Mouse (Mus musculus): ENCODE measurements around the gene Ypel3. TPM values are rescaled to one million over a fixed set of nuclear protein-coding genes. Genes with fewer than 3 reads are reported as not detected.
A peak's percentile ranks its signal among the peaks of the same experiment; 100 is the strongest.
"Not testable (repeated sequence)": the region's sequence is repeated elsewhere in the genome, so short reads cannot be mapped to it uniquely, and the experiment has no call there.

The Ypel3 gene
- total RNA-seq, 2 experiments from 2014 or later = 62.9 to 77.1 TPM

- DNase-seq = no peak
- intact Hi-C loops (cut with DNase I) = no loop called here
These were observed 14.2 kb upstream of the Ypel3 start for GRCm38 (mm10) chr7:126762471-126763008.

- DNase-seq = no peak
- intact Hi-C loops (cut with DNase I) = no loop called here
These were observed 11.2 kb upstream of the Ypel3 start for GRCm38 (mm10) chr7:126765540-126765939.

GRCm38 (mm10) chr7:126766201-126766600 lies 10.6 kb upstream of the Ypel3 start, which contains the start of gene Gdpd3:
Gene Gdpd3 (plus strand): TSS chr7:126766334.
- no peak for DNase-seq
- intact Hi-C loops (cut with DNase I) = no loop called here

DNA sequence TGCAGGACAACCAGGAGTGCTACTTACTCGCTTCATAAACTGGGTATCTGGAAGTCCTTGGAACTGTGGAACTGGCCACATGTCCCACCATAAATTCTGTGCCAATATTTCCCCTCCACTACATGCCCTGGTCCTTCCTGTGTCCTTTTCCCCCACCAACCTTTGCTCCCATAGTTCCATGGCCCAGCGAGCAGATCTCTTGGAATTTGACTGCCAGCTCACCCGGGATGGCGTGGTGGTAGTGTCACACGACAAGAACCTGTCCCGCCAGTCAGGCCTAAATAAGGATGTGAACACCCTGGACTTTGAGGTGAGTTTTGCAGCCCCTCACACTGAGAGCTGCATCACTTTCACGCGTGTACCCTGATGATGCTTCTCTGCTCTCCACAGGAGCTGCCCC lies 9.8 kb upstream of the Ypel3 start:
- intact Hi-C loops (cut with DNase I) = no loop called here
- DNase-seq = no peak

DNA sequence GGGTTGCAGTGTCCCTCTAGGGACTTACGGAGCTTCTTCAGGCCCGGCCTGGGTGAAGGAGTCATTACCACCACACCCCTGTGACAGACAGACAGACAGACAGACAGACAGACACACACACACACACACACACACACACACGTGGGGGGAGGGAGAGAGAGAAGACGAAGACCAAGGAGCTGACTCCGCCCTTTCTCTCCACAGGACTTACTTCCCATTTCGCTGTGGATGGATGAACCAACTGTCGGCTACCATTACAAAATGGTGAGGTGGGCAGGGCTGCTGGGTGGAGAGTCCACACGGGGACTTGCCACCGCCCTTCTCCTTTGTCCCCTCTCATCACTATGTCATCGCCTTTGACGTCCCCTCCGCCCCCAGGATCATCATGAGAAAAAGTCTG lies 6.0 kb upstream of the Ypel3 start:
- intact Hi-C loops (cut with DNase I) = no loop called here
- no peak for DNase-seq

DNA sequence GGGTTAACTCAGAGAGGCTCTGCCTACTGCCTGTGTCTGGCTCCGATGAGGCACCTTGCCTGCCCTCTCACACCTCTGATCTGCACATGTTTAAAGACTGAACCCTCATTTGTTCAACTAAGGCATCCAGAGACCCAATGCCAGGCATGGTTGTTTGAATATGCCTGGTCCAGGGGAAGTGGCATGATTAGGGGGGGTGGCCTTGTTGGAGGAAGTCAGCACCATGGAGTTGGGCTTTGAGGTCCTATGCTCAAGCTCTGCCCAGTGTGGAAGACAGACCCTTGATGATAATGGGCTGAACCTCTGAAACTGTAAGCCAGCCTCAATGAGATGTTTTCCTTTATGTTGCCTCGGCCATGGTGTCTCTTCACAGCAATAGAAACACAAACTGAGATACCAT lies 3.4 kb upstream of the Ypel3 start:
- DNase-seq = no peak
- intact Hi-C loops (cut with DNase I) = no loop called here

GRCm38 (mm10) chr7:126774463-126774862 lies 2.3 kb upstream of the Ypel3 start:
- intact Hi-C loops (cut with DNase I) = loop anchor here (2.0 kb wide), 1 partner anchor 14 kb away; no protein-coding TSS in a partner anchor
- no peak for DNase-seq

DNA sequence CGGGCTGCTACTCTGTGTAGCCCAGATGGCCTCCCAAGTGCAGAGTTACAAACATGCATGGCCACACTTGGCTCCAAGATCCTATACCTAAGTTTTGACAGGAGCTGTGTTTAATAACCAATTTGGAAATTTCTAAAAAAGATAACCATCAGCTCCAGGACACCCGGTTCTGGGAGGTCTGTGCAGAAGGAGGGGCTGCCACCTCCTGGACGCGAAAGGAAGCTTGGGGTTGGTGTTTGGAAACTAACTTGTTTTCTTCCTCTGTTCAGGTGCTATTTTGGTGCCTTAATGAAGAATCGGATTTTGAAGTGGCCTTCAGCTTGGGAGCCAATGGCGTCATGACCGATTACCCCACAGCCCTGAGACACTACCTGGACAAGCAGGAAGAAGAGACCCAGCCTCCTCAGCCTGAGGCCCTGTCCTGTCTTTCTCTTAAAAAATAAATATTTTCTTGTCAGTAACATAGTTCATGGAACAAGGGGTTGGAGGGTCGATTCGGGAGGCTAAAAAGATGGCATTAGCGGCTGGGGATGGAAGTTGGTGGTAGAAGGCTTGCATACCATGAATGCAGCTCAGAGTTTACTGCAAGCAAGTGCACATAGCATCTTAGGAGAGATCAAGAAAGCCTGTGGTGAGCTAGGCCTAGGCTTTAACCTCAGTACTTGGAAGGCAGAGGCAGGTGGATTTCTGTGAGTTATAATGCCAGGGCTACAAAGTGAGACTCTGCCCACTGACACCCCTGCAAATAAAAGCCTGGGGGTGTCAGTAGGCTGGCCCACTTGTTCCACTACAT lies 1.4 kb upstream of the Ypel3 start:
- DNase-seq = no peak
- intact Hi-C loops (cut with DNase I) = loop anchor here (2.0 kb wide), 1 partner anchor 15 kb away; no protein-coding TSS in a partner anchor

DNA sequence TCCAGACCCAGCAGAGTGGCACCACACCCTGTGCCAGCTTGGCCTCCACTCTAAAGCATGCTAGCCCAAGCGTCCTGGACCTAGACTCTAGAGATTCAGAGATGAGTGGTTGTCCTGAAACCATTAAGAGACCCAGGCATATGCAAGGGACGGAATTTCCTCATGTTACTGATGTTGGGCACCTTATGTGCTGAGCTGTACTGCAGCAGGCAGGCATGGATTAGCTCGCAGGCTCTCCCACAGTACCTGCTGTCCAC lies 849 bp upstream of the Ypel3 start:
- intact Hi-C loops (cut with DNase I) = loop anchor here (2.0 kb wide), 1 partner anchor 15 kb away; no protein-coding TSS in a partner anchor
- DNase-seq = no peak

DNA sequence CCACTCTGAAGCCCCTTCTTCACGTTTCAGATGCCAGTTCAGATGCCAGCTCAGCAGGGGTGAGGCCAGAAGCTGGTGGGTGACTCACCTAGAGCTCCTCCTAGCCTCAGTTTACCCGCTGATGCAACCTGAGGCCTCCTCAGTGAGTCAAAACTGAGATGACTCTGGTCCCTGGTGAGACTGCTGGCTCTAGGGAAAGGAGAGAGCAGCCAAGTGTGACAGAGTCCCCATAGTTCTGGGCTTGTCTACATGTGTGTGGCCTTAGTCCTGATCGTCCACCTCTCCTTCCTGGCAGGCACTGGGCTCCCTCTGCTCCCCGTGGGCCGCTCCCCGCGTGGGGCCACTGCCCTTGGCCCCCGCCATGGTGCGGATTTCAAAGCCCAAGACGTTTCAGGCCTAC lies 721 bp downstream of the Ypel3 start:
- intact Hi-C loops (cut with DNase I) = no loop called here
- no peak for DNase-seq

DNA sequence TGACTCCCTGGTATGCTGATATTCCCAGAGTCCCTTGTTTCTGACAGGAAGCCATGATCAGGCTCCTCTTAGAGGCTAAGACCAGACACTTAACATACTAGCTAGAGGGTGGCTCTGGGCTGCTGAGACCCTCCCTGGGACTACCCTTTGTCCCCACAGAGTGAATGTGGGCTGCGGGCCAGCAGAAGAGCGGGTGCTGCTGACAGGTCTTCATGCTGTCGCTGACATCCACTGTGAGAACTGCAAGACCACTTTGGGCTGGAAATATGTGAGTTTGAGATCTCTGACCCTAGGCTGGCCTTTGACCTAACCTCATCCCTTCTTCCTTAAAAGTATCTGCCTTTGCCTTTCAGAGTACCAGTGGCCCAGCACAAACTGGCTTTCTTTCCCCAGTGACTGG lies 1.4 kb downstream of the Ypel3 start:
- DNase-seq = no peak
- intact Hi-C loops (cut with DNase I) = no loop called here

DNA sequence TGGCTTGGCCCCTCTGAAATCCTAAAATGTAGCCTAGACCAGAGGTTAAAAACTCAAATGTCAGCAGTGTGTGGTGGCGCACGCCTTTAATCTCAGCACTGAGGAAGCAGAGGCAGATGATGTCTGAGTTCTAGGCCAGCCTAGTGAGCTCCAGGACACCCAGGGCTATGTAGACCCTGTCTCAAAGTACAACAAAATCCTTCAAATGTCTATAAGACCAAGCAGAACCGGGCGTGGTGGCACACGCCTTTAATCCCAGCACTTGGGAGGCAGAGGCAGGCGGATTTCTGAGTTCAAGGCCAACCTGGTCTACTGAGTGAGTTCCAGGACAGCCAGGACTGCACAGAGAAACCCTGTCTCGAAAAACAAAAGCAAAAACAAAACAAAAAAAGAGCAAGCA lies 2.3 kb downstream of the Ypel3 start:
- intact Hi-C loops (cut with DNase I); DNase-seq: not testable (repeated sequence)

DNA sequence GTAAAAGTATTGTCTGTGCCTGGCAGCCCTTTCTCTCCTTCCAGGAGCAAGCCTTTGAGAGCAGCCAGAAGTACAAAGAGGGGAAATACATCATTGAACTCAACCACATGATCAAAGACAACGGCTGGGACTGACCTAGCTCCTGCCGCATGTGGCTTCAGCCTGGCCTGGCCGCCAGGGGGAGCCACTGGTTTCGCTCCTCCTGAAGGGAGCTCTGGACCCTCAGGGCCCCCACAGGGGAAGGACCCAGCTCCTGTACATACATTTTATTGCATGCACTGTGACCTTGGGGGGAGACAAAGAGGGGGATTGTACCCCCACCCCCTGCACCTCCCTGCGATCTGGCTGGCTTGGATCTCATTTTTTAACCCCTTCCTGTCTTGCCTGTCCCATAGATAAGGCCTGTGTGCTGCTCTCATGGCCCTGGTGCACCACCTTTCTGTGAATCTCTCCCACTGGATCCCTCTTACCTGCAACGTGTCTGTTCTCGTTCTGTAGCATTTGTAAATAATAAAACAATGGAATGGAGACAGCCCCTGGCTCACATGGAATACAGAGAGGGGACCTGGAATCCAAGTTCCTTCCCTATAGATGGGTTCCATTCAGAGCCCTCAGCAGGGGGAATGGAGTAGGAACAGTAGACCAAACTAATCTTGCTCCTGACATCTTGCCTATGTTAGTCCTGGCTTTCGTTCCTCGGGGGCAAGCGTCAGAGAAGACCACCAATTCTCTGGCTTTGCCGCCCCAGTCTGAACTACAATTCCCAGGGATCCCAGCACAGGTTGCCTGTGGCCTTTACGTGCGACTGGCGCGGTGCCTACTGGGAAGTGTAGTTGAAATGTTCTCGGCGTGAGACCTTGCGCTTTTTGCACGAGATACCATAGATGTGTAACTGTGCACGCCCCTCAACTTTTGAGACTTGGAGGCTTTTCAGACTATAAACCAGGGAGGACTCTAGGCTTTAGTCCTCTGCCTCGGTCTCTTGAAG lies 3.5 kb downstream of the Ypel3 start:
- DNase-seq = peak; percentile 89 to 93

DNA sequence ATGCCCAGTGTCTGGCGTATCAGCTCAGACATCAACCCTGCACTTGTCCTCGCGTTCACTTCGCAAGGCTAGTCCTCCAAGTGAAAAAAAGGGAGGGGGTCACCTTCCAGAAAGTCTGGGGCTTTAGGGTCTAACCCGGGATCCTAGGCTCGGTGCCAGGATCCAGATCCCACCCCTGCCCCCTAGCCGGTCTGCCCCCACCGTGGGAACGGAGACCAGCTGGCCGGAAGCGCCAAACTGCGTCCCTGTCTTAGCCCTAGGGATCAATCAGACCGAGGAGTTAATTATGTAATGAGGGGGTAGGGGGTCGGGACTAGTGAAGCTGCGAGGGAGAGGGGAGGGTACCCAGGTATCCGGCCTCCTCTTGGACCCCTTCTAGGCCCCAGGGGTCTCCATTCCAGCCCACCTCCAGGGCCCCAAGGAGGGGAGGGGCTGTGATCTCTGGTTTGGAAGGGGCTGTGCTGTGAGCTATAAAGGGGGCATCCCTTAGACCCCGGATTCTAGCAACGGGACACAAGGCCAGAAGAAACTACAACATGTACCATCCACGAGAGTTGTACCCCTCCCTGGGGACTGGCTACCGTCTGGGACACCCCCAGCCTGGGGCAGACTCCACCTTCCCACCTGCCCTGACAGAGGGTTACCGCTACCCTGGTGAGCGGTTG lies 4.3 kb downstream of the Ypel3 start, which contains the start of gene Tbx6:
TSS of gene Tbx6 (plus strand) at position 513 of the 665 bp plus-strand sequence.
- intact Hi-C loops (cut with DNase I) = no loop called here
- peak in 1 of 2 experiments; percentile 48 for DNase-seq

More for the DNA sequence above, 3.5 kb downstream of the Ypel3 start:
- intact Hi-C loops (cut with DNase I) = no loop called here

DNA sequence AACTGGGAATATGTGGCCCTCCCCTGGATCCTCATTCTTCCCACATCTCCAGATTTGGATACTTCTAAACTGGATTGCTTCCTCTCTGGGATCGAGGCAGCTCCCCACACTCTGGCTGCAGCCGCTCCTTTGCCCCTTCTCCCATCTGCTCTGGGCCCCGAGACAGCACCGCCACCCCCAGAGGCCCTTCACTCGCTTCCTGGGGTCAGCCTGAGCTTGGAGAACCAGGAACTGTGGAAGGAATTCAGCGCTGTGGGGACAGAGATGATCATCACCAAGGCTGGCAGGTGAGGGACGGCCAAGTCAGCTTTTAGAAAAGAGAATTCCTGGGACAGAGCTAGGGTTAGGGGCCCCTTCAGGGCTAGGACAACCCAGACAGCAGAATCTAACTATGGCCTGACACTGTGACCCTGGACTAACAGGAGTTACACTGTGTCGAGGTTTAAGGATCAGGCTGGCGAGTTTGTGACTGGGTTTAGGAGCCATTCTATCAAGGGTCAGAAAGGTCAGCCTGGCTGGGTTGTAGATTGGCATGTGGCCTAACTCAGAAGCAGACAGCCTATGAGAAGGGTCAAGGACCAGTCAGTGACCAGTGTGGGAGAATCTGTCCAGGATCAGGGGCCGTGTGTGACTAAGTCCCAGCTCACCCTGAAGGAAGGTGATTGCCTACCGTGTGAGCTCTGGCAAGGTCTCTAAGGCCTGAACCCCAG lies 5.1 kb downstream of the Ypel3 start:
- intact Hi-C loops (cut with DNase I) = no loop called here
- no peak for DNase-seq

GRCm38 (mm10) chr7:126782693-126783092 lies 5.9 kb downstream of the Ypel3 start:
- no peak for DNase-seq
- intact Hi-C loops (cut with DNase I) = no loop called here

GRCm38 (mm10) chr7:126784469-126784868 lies 7.7 kb downstream of the Ypel3 start:
- intact Hi-C loops (cut with DNase I) = no loop called here
- DNase-seq = no peak

DNA sequence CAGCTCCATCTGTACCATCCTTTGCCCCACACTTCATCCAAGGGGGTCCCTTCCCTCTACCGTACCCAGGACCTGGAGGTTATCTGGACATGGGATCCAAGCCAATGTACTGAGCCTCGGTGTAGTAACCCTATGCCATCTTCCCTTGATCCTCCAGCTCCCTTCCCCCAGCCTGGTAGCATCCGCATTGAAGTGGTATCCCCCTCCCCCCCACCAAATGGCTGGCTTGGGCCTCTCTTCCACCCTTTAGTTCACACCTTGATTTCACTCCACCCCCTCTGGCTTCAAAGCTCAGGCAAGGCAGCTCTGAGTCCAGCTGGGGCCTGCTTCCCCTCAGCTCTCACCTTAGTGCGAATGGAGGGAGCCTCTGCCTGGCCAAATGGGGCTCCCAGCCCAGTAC lies 8.3 kb downstream of the Ypel3 start:
- intact Hi-C loops (cut with DNase I) = no loop called here
- DNase-seq = no peak

GRCm38 (mm10) chr7:126786142-126786541 lies 9.4 kb downstream of the Ypel3 start:
- no peak for DNase-seq
- intact Hi-C loops (cut with DNase I) = no loop called here

DNA sequence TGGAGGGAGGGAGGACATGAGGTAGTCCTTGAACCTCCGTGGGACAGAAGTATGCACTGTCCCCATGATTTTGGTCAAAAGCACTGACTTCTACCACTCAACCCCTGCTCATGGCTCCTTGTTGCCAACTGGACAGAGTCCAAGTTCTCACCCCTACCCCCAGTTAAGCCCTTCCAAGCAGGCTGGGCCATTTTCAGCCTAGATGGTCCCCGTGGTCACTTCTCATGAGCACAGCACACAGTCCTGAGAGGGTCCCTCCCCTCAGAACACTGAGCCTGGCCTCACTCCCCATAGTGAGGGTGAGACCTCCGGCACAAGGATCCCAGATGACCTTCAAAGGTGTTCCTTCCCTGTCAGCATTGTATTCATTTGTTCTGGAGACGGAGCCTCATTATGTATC lies 12.4 kb downstream of the Ypel3 start:
- no peak for DNase-seq
- intact Hi-C loops (cut with DNase I) = no loop called here
